Mouse (Mus musculus) small intestine, adult 2 months (tissue): Measurements from ENCODE around the gene Aldh1a2.

Experiments
- CTCF ChIP-seq: fragments of 200-500 bp; IDR thresholded peaks from 2 replicates; pipeline ENCODE4 v1.5.1; 2012; ENCODE audit warnings: low read depth, mild to moderate bottlenecking, control low read depth, inconsistent platforms, low read length, moderate library complexity, mixed read lengths; ENCODE audit not compliant: insufficient replicate concordance, insufficient read length; ENCODE audit errors: extremely low read depth
- POLR2A ChIP-seq: fragments of 200-500 bp; IDR thresholded peaks from 2 replicates; pipeline ENCODE4 v1.6.1; 2012; ENCODE audit warnings: low read depth, mild to moderate bottlenecking, control low read depth, inconsistent platforms, low read length, moderate library complexity

- TF ChIP-seq POLR2A (no peak), CTCF (no peak)
Observed at GRCm38 (mm10) chr9:71278741-71279140, 63.2 kb downstream of the Aldh1a2 start.
